Mouse (Mus musculus) stomach, postnatal 0 days (tissue): ENCODE measurements around the gene Aldh3a2. TPM values are rescaled to one million over a fixed set of nuclear protein-coding genes. Genes with fewer than 3 reads are reported as not detected.
"Not testable (repeated sequence)": the region's sequence is repeated elsewhere in the genome, so short reads cannot be mapped to it uniquely, and the experiment has no call there.

ENCODE experiments used
- ATAC-seq: fragments of 200-750 bp; cut with Nextera tagmentation; 2 replicates; pipeline ENCODE4 v1.8.0; 2017; ENCODE audit not compliant: low FRiP score, low TSS enrichment
- DNase-seq: peaks from one replicate; pipeline ENCODE4 v3.0.0-alpha.2; 2016; ENCODE audit warnings: low spot score
- H3K27ac ChIP-seq: fragments of 300-500 bp; sonication (generic); replicated peaks from 2 replicates; pipeline ENCODE4 v1.5.1; 2014; ENCODE audit warnings: mild to moderate bottlenecking, control low read depth
- H3K27me3 ChIP-seq: fragments of 300-500 bp; sonication (generic); 2 replicates; pipeline ENCODE4 v1.6.1; 2014; ENCODE audit warnings: low read length; ENCODE audit not compliant: control insufficient read depth, insufficient read depth
- H3K36me3 ChIP-seq: fragments of 300-500 bp; sonication (generic); 2 replicates; pipeline ENCODE4 v1.6.1; 2014; ENCODE audit warnings: low read length, mixed read lengths; ENCODE audit not compliant: control insufficient read depth, insufficient read depth
- H3K4me1 ChIP-seq: fragments of 300-500 bp; sonication (generic); replicated peaks from 2 replicates; pipeline ENCODE4 v1.6.1; 2014; ENCODE audit warnings: antibody characterized with exemption; ENCODE audit not compliant: control insufficient read depth, insufficient read depth
- H3K4me2 ChIP-seq: fragments of 300-500 bp; sonication (generic); replicated peaks from 2 replicates; pipeline ENCODE4 v1.6.1; 2014; ENCODE audit warnings: low read depth, mild to moderate bottlenecking, control low read depth, moderate library complexity
- H3K4me3 ChIP-seq: fragments of 300-500 bp; sonication (generic); 2 replicates; pipeline ENCODE4 v1.5.1; 2014; ENCODE audit warnings: low read depth, low read length, control low read depth
- H3K9ac ChIP-seq: fragments of 300-500 bp; sonication (generic); 2 replicates; pipeline ENCODE4 v1.6.1; 2014; ENCODE audit warnings: mild to moderate bottlenecking, low read length, control low read depth, mixed read lengths
- H3K9me3 ChIP-seq: fragments of 300-500 bp; sonication (generic); 2 replicates; pipeline ENCODE4 v1.6.1; 2016; ENCODE audit warnings: low read length; ENCODE audit not compliant: control insufficient read depth
- CTCF ChIP-seq: IDR thresholded peaks from 2 replicates; pipeline ENCODE4 v1.5.1; 2016; ENCODE audit warnings: antibody characterized with exemption, low read depth, mild to moderate bottlenecking, moderate library complexity
- EP300 ChIP-seq: optimal IDR thresholded peaks from 2 replicates; pipeline ENCODE3; 2016; ENCODE audit warnings: antibody characterized with exemption
- WGBS: fragments of 180-500 bp; shearing (Covaris S2); extraction: QIAGEN DNeasy Blood & Tissue Kit; methylation state at CpG from one replicate; pipeline ENCODE4 v1.1.7; 2014; 5-methylcytosine and 5-hydroxymethylcytosine counted together
- polyA plus RNA-seq: library from polyadenylated mRNA; unstranded; fragments of >200 nt; fragmentation: Nextera tagmentation; extraction: Ambion mirVana; gene quantifications from 2 replicates; pipeline ENCODE4 v1.2.1, GENCODE M21; 2015

The Aldh3a2 gene
- polyA plus RNA-seq, 1 experiment from 2014 or later = 68.0 TPM

DNA sequence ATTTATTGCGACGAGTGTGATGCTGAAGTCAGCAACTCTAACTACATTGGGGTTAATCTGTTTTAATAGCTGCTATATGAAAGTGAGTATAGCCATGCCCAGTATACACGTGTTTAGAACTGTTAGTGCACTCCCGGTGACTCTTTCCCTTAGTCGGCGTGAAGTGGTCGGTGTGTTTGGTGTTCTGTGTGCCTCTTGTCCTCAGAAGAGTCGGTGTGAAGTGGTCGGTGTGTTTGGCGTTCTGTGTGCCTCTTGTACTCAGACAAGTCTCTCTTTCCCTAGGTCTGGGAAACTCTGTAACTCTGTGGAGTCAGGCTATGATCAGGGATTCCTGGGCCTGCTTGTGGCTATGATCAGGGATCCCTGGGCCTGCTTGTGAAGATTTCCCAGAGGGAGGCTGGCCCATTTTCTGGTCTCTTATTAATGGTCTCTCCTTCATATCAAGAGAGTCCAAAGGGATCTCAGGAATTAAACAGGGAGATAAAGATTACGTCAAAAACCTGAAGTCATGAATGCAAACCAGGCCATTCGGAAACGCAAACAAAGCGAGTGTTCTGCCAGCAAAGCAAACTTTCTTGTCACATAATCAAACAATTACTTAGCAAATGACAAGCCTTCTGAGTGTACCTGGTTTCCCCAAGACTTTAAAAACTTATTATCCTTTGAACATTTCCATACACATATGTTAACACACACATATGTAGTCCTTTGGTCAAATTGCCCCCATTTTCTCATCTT lies 70.5 kb downstream of the Aldh3a2 start:
- TF ChIP-seq EP300 (no peak), CTCF (no peak)
- H3K4me3 ChIP-seq = no peak overlapping the region
- no peak overlapping the region for H3K9ac ChIP-seq
- WGBS = 67% methylated on average over 14 of the region's 14 CpGs
- H3K27ac ChIP-seq = no peak overlapping the region
- peaks cover 4% of the 10 kb centered on the region; the same call in 1 of the 2 replicates for H3K4me1 ChIP-seq
- H3K9me3 ChIP-seq = no peaks in the 10 kb centered on the region
- no peaks in the 10 kb centered on the region for H3K36me3 ChIP-seq
- DNase-seq (peak; percentile 50), ATAC-seq (no peak)
- H3K27me3 ChIP-seq = no peaks in the 10 kb centered on the region
- H3K4me2 ChIP-seq = no peak overlapping the region

DNA sequence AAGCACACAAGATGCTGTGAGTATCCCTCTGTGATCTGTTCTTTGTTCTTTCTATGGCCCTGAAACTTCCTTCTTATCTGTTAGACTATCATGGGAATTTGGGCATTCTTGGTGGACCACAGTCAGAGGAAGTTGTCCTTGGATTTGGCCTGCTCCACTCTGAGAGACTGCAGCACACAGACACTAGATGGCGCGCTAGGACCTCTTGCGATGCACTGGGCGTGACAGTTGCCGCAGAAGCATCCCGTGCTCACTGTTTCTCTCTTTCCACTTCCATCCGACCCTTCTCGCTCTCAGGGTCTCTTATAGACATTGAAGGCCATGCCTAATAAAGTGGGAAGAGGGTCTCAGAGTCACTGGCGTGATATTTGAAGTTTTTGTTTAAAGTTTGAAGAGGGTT lies 73.9 kb downstream of the Aldh3a2 start:
- 7% methylated on average over 9 of the region's 9 CpGs for WGBS
- no peaks in the 10 kb centered on the region for H3K27me3 ChIP-seq
- no peaks in the 10 kb centered on the region for H3K36me3 ChIP-seq
- TF ChIP-seq CTCF = peak; percentile 98
- TF ChIP-seq EP300 = no peak
- H3K4me3 ChIP-seq = no peak overlapping the region
- H3K9ac ChIP-seq = no peak overlapping the region
- DNase-seq (peak; percentile 87), ATAC-seq (peak; percentile 81; the same call in 1 of the 2 replicates)
- H3K27ac ChIP-seq = no peak overlapping the region
- H3K9me3 ChIP-seq = no peaks in the 10 kb centered on the region
- no peak overlapping the region for H3K4me2 ChIP-seq
- H3K4me1 ChIP-seq = no peaks in the 10 kb centered on the region

DNA sequence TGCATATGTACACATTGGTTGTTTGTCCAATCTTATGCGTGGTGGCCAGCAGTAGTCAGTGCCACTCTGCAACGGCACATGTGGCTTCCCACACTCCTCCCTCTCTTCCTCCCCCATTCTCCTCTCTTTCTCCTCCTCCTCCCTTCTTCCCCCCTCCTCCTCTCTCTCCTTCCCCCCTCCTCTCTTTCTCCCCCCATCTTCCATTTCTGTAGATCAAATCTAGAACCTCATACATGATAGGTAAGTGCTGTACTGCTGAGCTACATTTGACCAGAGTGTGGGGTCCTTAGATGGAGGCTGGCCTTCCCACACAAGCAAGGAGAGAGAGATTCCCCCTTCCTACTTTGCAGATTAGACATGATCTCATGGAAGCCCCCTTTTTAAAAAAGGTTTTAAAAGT lies 74.5 kb downstream of the Aldh3a2 start:
- Histone ChIP-seq H3K27ac (no peak overlapping the region), H3K4me3 (no peak overlapping the region), H3K27me3 (no peaks in the 10 kb centered on the region), H3K36me3 (no peaks in the 10 kb centered on the region), H3K4me2 (no peak overlapping the region), H3K9me3 (no peaks in the 10 kb centered on the region), H3K9ac (no peak overlapping the region), H3K4me1 (no peaks in the 10 kb centered on the region)
- DNase-seq = no peak
- 89% methylated on average over 2 of the region's 2 CpGs for WGBS
- TF ChIP-seq EP300 (no peak), CTCF (no peak)
- ATAC-seq = no peak

DNA sequence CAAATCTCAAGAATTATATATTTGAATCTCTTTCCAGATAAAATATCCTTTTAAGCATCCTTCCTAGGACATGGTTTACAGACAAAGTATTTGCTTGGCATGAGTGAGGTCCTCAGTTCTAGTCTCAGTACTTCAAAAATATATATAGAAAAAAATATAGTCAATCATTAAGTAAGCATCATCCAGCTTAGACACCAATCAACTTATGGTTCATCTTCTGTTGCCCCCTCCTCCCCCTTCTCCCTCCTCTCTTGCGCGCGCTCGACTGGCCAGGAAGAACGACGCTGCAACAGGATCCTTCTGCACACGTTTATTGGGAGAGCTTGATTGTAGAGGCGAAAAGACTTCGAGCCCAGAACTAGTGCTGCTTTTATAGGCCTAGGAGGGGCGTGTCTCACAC lies 75.1 kb downstream of the Aldh3a2 start:
- H3K36me3 ChIP-seq, ATAC-seq, H3K4me1 ChIP-seq, H3K9me3 ChIP-seq, H3K4me2 ChIP-seq, H3K27ac ChIP-seq, H3K4me3 ChIP-seq, H3K27me3 ChIP-seq, H3K9ac ChIP-seq, DNase-seq: not testable (repeated sequence)
- 94% methylated on average over 7 of the region's 10 CpGs for WGBS

DNA sequence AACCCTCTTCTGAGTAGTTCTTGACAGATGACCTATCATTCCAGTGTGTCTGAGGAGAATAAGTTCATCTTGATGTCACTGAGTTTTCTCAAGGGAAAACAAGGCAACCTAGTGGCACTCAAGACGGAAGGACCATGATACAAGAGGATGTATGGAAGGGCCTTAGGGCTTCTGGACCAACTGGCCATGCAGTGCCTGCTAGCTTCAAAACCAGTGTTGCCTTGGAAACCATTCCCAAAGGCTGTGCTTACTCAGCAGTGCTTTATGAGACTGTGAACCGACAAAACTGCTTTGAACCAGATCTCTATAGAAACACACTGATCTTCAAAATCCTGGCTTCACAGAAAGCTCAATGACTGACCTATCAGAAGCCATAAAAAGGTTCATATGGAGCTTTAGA lies 76.5 kb downstream of the Aldh3a2 start:
- Histone ChIP-seq H3K9ac (no peak overlapping the region), H3K4me2 (no peak overlapping the region), H3K4me3 (no peak overlapping the region), H3K27ac (no peak overlapping the region), H3K36me3 (no peaks in the 10 kb centered on the region), H3K4me1 (no peaks in the 10 kb centered on the region), H3K27me3 (no peaks in the 10 kb centered on the region), H3K9me3 (no peaks in the 10 kb centered on the region)
- DNase-seq (no peak), ATAC-seq (no peak)
- TF ChIP-seq EP300 (no peak), CTCF (no peak)
- WGBS = 67% methylated on average over 2 of the region's 2 CpGs

DNA sequence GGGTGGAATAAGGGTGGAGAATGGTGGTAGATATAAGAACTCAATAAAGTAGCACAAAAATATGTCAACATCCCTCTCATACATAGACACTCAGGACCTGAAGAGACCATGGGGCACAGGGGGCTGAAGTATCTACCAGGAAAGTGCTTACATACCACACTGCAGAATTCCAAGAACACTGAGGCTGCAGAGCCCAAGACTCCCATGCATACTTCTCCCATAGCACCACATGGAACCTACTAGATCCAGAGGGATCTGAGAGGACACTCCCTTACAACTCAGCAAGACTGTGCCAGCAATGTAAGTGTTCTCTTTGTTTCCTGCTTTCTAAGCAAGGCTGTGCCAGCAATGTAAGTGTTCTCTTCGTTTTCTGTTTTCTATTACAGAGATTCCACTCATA lies 83.4 kb downstream of the Aldh3a2 start:
- WGBS = 85% methylated on average over 1 of the region's 1 CpGs
- ATAC-seq = no peak
- no peak overlapping the region for H3K4me2 ChIP-seq
- H3K27ac ChIP-seq = no peak overlapping the region
- no peaks in the 10 kb centered on the region for H3K4me1 ChIP-seq
- H3K27me3 ChIP-seq = no peaks in the 10 kb centered on the region
- DNase-seq = no peak
- H3K9me3 ChIP-seq = no peaks in the 10 kb centered on the region
- H3K9ac ChIP-seq = no peak overlapping the region
- no peak overlapping the region for H3K4me3 ChIP-seq
- H3K36me3 ChIP-seq = no peaks in the 10 kb centered on the region
- TF ChIP-seq CTCF (no peak), EP300 (no peak)
